Mouse (Mus musculus): ENCODE measurements around the gene Nrcam. TPM values are rescaled to one million over a fixed set of nuclear protein-coding genes. Genes with fewer than 3 reads are reported as not detected.
A peak's percentile ranks its signal among the peaks of the same experiment; 100 is the strongest.

Gene Nrcam
- total RNA-seq, 2 experiments from 2014 or later = 490 to 495 TPM

GRCm38 (mm10) chr12:44357460-44357859 is 28.8 kb downstream of the Nrcam start:
- DNase-seq (ENCODE audit: low spot score in 2 of 2) = no peak

- DNase-seq (ENCODE audit: low spot score in 2 of 2) = no peak
Observed at GRCm38 (mm10) chr12:44357881-44358280, 29.2 kb downstream of the Nrcam start.

GRCm38 (mm10) chr12:44371076-44371710 is 42.5 kb downstream of the Nrcam start:
- DNase-seq (ENCODE audit: low spot score in 2 of 2) = peak in 1 of 2 experiments; percentile 39

GRCm38 (mm10) chr12:44375956-44376355 is 47.3 kb downstream of the Nrcam start:
- DNase-seq (ENCODE audit: low spot score in 2 of 2) = peak in 1 of 2 experiments; percentile 49

GRCm38 (mm10) chr12:44378431-44379161 is 49.9 kb downstream of the Nrcam start:
- no peak for DNase-seq (ENCODE audit: low spot score in 2 of 2)

GRCm38 (mm10) chr12:44380805-44381204 is 52.1 kb downstream of the Nrcam start:
- peak; percentile 81 to 91 for DNase-seq (ENCODE audit: low spot score in 2 of 2)

- DNase-seq (ENCODE audit: low spot score in 2 of 2) = no peak
Observed at GRCm38 (mm10) chr12:44386398-44386797, 57.7 kb downstream of the Nrcam start.

GRCm38 (mm10) chr12:44388220-44388619 is 59.5 kb downstream of the Nrcam start:
- DNase-seq (ENCODE audit: low spot score in 2 of 2) = no peak

- DNase-seq (ENCODE audit: low spot score in 2 of 2) = no peak
Observed at GRCm38 (mm10) chr12:44390391-44391137, 61.9 kb downstream of the Nrcam start.

- no peak for DNase-seq (ENCODE audit: low spot score in 2 of 2)
Observed at GRCm38 (mm10) chr12:44394901-44395300, 66.2 kb downstream of the Nrcam start.

- DNase-seq (ENCODE audit: low spot score in 2 of 2) = no peak
Observed at GRCm38 (mm10) chr12:44397782-44398181, 69.1 kb downstream of the Nrcam start.

GRCm38 (mm10) chr12:44402134-44402533 is 73.4 kb downstream of the Nrcam start:
- DNase-seq (ENCODE audit: low spot score in 2 of 2) = no peak

GRCm38 (mm10) chr12:44403270-44403669 is 74.6 kb downstream of the Nrcam start:
- DNase-seq (ENCODE audit: low spot score in 2 of 2) = no peak

GRCm38 (mm10) chr12:44403731-44404424 is 75.2 kb downstream of the Nrcam start:
- DNase-seq (ENCODE audit: low spot score in 2 of 2) = no peak

- peak; percentile 40 to 76 for DNase-seq (ENCODE audit: low spot score in 2 of 2)
Observed at GRCm38 (mm10) chr12:44409786-44410185, 81.1 kb downstream of the Nrcam start.

- DNase-seq (ENCODE audit: low spot score in 2 of 2) = peak in 1 of 2 experiments; percentile 55
Observed at GRCm38 (mm10) chr12:44411031-44411430, 82.3 kb downstream of the Nrcam start.

GRCm38 (mm10) chr12:44422154-44422866 is 93.6 kb downstream of the Nrcam start:
- no peak for DNase-seq (ENCODE audit: low spot score in 2 of 2)

GRCm38 (mm10) chr12:44422867-44423255 is 94.2 kb downstream of the Nrcam start:
- no peak for DNase-seq (ENCODE audit: low spot score in 2 of 2)

- DNase-seq (ENCODE audit: low spot score in 2 of 2) = peak; percentile 48 to 75
Observed at GRCm38 (mm10) chr12:44424011-44424410, 95.3 kb downstream of the Nrcam start.

GRCm38 (mm10) chr12:44425040-44425439 is 96.4 kb downstream of the Nrcam start:
- no peak for DNase-seq (ENCODE audit: low spot score in 2 of 2)

- DNase-seq (ENCODE audit: low spot score in 2 of 2) = peak in 1 of 2 experiments; percentile 62
Observed at GRCm38 (mm10) chr12:44430335-44430734, 101.7 kb downstream of the Nrcam start.

Data from layer of hippocampus, adult 18-20 months (tissue).